ENCODE assay signal across 19 mouse cellular contexts in genomic region chr1:94789019-94789585, GRCm38 (mm10).
"Had no signal": no experiment of that assay in that cellular context is flagged by ENCODE, and none has a peak within 500 bp of the region (broad histone marks: within the 10 kb centered on the region; RNA-seq: fewer than 3 reads in every experiment).

No protein-coding gene starts in this region.

- H3K27ac ChIP-seq: intestine, embryonic 15.5 days; limb, embryonic 12.5 days; limb, embryonic 15.5 days; liver, embryonic 14.5 days; macrophage; stomach, embryonic 15.5 days had no signal

- H3K4me2 ChIP-seq: intestine, embryonic 15.5 days; limb, embryonic 12.5 days; limb, embryonic 15.5 days; liver, embryonic 11.5 days; lung, embryonic 14.5 days; stomach, embryonic 15.5 days had no signal

- H3K36me3 ChIP-seq: intestine, embryonic 15.5 days; limb, embryonic 12.5 days; limb, embryonic 15.5 days; stomach, embryonic 15.5 days had no signal

- H3K27me3 ChIP-seq: intestine, embryonic 15.5 days; limb, embryonic 12.5 days; limb, embryonic 15.5 days; stomach, embryonic 15.5 days had no signal

- H3K4me3 ChIP-seq: intestine, embryonic 15.5 days; limb, embryonic 12.5 days; limb, embryonic 15.5 days; stomach, embryonic 15.5 days had no signal

- ATAC-seq: intestine, embryonic 15.5 days; liver, postnatal 0 days; lung, postnatal 0 days had no signal

- H3K9ac ChIP-seq: intestine, embryonic 15.5 days; limb, embryonic 12.5 days; limb, embryonic 15.5 days; liver, embryonic 14.5 days; liver, postnatal 0 days; lung, embryonic 14.5 days; stomach, embryonic 15.5 days had no signal

- DNase-seq: kidney, adult 18-20 months; kidney, adult 9 months; kidney, postnatal 14 days; kidney, postnatal 4 days; left cerebral cortex, postnatal 4 days; liver, postnatal 0 days; lung, embryonic 14.5 days; retina, postnatal 1 day; right cerebral cortex, postnatal 25 days; spleen, adult 18-20 months; thymus, postnatal 25 days had no signal

- H3K4me1 ChIP-seq: intestine, embryonic 15.5 days; limb, embryonic 12.5 days; limb, embryonic 15.5 days; stomach, embryonic 15.5 days had no signal

- H3K9me3 ChIP-seq: intestine, embryonic 15.5 days; limb, embryonic 12.5 days; limb, embryonic 15.5 days; stomach, embryonic 15.5 days had no signal
